Mouse (Mus musculus) spleen, adult 2 months (tissue): ENCODE measurements around the gene Chrnb1. TPM values are rescaled to one million over a fixed set of nuclear protein-coding genes. Genes with fewer than 3 reads are reported as not detected.

ENCODE experiments used
- DNase-seq, 2 experiments: peaks; one replicate each; pipeline versions ENCODE4 v3.0.0 to v3.0.0-alpha.2; 2012 to 2021; ENCODE audit warnings: low spot score in 2 of 2, low read depth in 1 of 2
- H3K27ac ChIP-seq: fragments of 200-500 bp; 2 replicates; pipeline ENCODE4 v1.5.1; 2012; ENCODE audit warnings: low read length, inconsistent platforms; ENCODE audit not compliant: insufficient read depth
- H3K27me3 ChIP-seq: fragments of 200-500 bp; 2 replicates; pipeline ENCODE4 v1.6.1; 2012; ENCODE audit warnings: mild to moderate bottlenecking, moderate library complexity, low read length, inconsistent platforms; ENCODE audit not compliant: control insufficient read depth, insufficient read depth
- H3K36me3 ChIP-seq: fragments of 200-500 bp; 2 replicates; pipeline ENCODE4 v1.6.1; 2012; ENCODE audit warnings: mild to moderate bottlenecking, low read length, inconsistent platforms; ENCODE audit not compliant: control insufficient read depth, insufficient read depth
- H3K4me1 ChIP-seq: fragments of 200-500 bp; 2 replicates; pipeline ENCODE4 v1.6.1; 2011; ENCODE audit warnings: inconsistent platforms; ENCODE audit not compliant: control insufficient read depth, insufficient read depth, insufficient read length
- H3K4me3 ChIP-seq: fragments of 200-500 bp; 2 replicates; pipeline ENCODE4 v1.5.1; 2011; ENCODE audit warnings: mild to moderate bottlenecking, inconsistent platforms; ENCODE audit not compliant: insufficient read depth, insufficient read length; ENCODE audit errors: extremely low read depth
- CTCF ChIP-seq: fragments of 200-500 bp; IDR thresholded peaks from 2 replicates; pipeline ENCODE4 v1.5.1; 2011; ENCODE audit warnings: mild to moderate bottlenecking, inconsistent platforms; ENCODE audit not compliant: insufficient read depth, insufficient read length, insufficient replicate concordance; ENCODE audit errors: extremely low read depth
- POLR2A ChIP-seq: fragments of 200-500 bp; IDR thresholded peaks from 2 replicates; pipeline ENCODE4 v1.6.1; 2011; ENCODE audit warnings: low read depth, low read length, inconsistent platforms
- WGBS: fragments of 180-500 bp; shearing (Covaris S2); methylation state at CpG from one replicate; pipeline ENCODE4 v1.1.7; 2018; 5-methylcytosine and 5-hydroxymethylcytosine counted together
- polyA plus RNA-seq: library from polyadenylated mRNA; depleted of rRNA; stranded (reverse); fragments of >200 nt; gene quantifications from 2 replicates; pipeline ENCODE4 v1.2.3, GENCODE M21; 2012; rRNA removed

Chrnb1 gene
- polyA plus RNA-seq, 1 experiment = 8.4 TPM

DNA sequence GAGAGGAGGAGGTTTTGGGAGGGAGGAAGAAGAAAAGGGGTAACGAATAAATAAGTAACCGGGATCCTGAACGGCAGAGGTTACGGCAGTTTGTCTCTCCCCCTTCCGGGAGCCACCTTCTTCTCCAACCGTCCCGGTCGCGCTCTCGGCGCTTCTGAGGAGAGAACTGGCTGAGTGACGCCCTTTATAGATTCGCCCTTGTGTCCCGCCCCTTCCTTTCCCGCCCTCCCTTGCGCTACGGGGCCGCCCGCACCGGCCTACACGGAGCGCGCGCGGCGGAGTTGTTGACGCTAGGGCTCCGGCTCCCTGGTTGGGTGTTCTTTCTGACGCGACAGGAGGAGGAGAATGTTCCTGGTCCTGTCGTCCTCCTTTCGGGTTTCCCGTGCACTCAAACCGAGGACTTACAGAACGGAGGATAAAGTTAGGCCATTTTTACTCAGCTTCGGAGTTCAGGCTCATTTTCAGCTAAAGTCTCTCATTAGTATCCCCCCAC, 37.2 kb downstream of the Chrnb1 start, which contains the start of gene Polr2a:
TSS of gene Polr2a (minus strand) at position 160 of the 493 bp plus-strand sequence.
- peak; percentile 94 to 96 for DNase-seq

DNA sequence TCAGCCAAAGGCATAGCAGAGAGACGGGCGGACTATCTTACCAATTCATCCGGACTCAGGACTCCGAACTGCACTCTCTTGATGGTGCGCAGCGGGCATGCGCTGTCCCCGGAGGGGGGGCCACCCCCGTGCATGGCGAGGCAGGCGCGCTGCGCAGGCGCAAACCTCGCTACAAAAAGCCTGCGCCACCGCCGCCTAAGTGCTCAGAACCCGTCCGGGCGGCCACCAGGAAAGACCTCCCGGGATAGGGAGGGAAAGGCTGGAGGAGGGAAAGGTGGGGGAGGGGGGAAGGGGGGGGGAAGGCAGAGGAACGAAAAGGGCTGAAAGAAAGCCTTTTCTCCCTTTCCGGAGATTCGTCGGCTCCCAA, 37.7 kb downstream of the Chrnb1 start:
- H3K4me1 ChIP-seq = peaks cover 14% of the 10 kb centered on the region; the same call in 1 of the 2 replicates
- H3K4me3 ChIP-seq = peak overlapping the region; percentile 67
- no peaks in the 10 kb centered on the region for H3K27me3 ChIP-seq
- TF ChIP-seq CTCF (no peak), POLR2A (no peak)
- H3K27ac ChIP-seq = peak overlapping the region; percentile 81
- DNase-seq = peak; percentile 89 to 96
- no peaks in the 10 kb centered on the region for H3K36me3 ChIP-seq
- under 1% methylated on average over 26 of the region's 26 CpGs for WGBS

More for the DNA sequence above, 37.2 kb downstream of the Chrnb1 start, which contains the start of gene Polr2a:
- Histone ChIP-seq H3K36me3 (no peaks in the 10 kb centered on the region), H3K27me3 (no peaks in the 10 kb centered on the region), H3K27ac (peak within 1 kb of the TSS; percentile 96), H3K4me1 (peaks cover 12% of the 10 kb centered on the region; the same call in 1 of the 2 replicates), H3K4me3 (peak within 1 kb of the TSS; percentile 67)
- TF ChIP-seq CTCF (no peak), POLR2A (peak; percentile 100)
- under 1% methylated on average over 36 of the region's 36 CpGs for WGBS

DNA sequence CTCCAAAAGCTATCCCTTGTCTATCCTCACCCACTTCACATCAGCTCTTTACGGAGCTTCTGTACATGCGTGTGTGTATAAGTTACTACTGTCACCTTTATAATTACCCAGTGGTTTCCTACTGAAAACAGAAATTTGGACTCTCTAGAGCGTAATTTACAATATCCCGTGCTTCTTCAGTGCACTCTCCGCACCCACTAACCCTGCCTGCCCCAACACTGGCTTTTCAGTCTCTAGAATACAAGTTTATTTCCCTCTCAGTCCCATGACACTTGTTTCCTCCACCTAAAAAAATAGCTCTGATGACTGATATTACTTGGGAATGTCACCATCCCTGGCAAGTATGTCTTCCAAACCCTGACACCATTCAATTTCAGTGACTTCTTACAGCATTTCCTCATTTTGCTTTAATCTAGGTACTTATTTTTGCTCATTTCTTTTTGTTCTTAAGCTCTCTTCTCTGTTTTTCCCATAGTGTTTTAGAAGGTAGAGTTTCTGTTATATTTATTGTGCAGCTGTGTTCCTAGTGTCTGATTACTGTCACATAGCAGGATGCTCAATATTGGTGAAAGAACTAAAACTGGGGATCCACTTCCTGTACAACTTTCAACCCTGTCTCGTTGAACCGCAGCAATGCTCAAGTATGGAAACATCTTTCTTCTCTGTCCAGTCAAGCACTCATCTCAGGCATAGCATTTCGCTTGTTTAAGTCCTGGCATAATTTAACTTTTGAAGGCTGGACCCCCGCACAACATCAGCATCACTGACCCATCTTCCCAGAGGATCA, 38.2 kb downstream of the Chrnb1 start:
- no peak for DNase-seq
- Histone ChIP-seq H3K36me3 (no peaks in the 10 kb centered on the region), H3K4me1 (peaks cover 17% of the 10 kb centered on the region; the same call in 1 of the 2 replicates), H3K27ac (peak overlapping the region; percentile 75), H3K4me3 (peak overlapping the region; percentile 67), H3K27me3 (no peaks in the 10 kb centered on the region)
- 41% methylated on average over 9 of the region's 9 CpGs for WGBS
- TF ChIP-seq POLR2A (no peak), CTCF (no peak)

DNA sequence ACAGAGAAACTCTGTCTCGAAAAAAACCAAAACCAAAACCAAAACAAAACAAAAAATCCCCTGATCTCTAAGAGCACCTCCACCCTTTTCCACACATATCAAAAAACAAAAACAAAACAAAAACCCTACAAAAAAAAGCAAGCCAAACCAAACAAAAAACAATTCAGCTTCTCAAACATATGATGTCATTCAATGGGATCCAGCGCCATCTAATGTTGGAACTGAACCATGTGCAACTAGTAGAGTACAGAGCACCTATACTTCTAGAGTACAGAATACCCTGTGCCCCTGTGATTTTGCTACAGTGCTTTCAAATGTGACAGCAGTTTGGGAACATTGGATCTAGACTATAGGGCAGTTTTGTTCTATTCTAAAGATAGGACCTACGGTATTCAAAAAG, 41.0 kb downstream of the Chrnb1 start:
- Histone ChIP-seq H3K27ac (no peak overlapping the region), H3K27me3 (no peaks in the 10 kb centered on the region), H3K36me3 (peaks cover 2% of the 10 kb centered on the region; the same call in 1 of the 2 replicates), H3K4me1 (peaks cover 18% of the 10 kb centered on the region; the same call in 1 of the 2 replicates), H3K4me3 (no peak overlapping the region)
- TF ChIP-seq CTCF (no peak), POLR2A (no peak)
- DNase-seq = peak in 1 of 2 experiments; percentile 51
- 47% methylated on average over 3 of the region's 3 CpGs for WGBS

DNA sequence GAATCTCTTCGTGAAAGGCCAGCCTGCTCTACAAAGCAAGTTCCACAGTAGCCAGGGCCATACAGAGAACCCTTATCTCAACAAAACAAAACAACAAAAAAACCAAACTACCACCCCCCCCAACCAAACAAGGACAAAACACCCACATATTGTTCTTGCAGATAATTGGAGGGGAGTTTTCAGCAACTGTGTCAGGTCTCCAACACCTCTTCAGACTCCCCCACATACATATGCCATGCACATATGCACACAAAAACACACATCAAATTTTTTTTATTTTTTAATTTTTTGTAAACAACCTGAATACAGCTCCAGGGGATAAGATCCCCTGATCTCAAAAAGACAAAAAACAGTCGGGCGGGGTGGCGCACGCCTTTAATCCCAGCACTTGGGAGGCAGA, 41.5 kb downstream of the Chrnb1 start:
- peaks cover 2% of the 10 kb centered on the region; the same call in 1 of the 2 replicates for H3K36me3 ChIP-seq
- TF ChIP-seq POLR2A = no peak
- no peak for TF ChIP-seq CTCF
- no peak overlapping the region for H3K4me3 ChIP-seq
- DNase-seq = no peak
- peaks cover 15% of the 10 kb centered on the region; the same call in 1 of the 2 replicates for H3K4me1 ChIP-seq
- 87% methylated on average over 5 of the region's 5 CpGs for WGBS
- no peaks in the 10 kb centered on the region for H3K27me3 ChIP-seq
- H3K27ac ChIP-seq = no peak overlapping the region

DNA sequence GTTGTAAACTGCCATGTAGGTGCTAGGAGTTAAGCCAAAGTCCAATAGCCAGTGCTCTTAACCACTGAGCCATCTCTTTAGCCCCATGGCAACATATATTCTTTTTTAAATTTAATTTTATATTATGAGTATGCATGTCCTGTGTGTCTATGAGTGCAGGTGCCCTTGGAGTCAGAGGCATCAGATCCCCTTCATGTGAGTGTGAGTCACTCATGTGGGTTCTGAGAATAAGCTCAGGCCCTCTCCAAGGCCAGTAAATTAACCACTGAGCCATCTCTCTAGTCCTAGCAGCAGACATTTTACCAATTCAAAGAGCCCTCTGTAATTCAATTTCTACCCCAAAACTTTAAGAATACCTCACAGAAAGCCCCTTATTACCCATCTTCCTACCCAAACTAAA, 43.1 kb downstream of the Chrnb1 start:
- Histone ChIP-seq H3K4me1 (peaks cover 15% of the 10 kb centered on the region; the same call in 1 of the 2 replicates), H3K36me3 (peaks cover 2% of the 10 kb centered on the region; the same call in 1 of the 2 replicates), H3K27me3 (no peaks in the 10 kb centered on the region), H3K27ac (no peak overlapping the region), H3K4me3 (no peak overlapping the region)
- TF ChIP-seq POLR2A = no peak
- TF ChIP-seq CTCF = no peak
- no peak for DNase-seq

DNA sequence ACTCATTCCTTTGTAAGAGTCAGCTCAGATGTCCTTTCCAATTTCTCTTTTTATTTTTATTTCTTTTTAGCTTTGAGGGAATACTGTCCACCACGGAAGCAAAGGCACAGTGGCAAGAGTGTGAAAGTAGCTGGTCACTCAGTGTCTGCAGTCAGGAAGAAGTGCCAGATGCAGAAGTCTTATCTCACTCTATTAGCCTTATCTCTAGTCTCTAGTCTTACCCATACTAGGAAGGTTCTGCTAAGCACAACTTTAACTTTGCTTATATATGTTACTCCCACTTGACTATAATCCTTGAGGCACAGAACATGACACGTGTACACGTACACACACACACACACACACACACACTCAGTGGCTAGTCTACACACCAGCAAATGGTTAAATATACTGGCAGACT, 44.1 kb downstream of the Chrnb1 start:
- peaks cover 11% of the 10 kb centered on the region; the same call in 1 of the 2 replicates for H3K4me1 ChIP-seq
- DNase-seq = no peak
- H3K4me3 ChIP-seq = no peak overlapping the region
- peaks cover 10% of the 10 kb centered on the region for H3K36me3 ChIP-seq
- H3K27ac ChIP-seq = no peak overlapping the region
- H3K27me3 ChIP-seq = no peaks in the 10 kb centered on the region
- TF ChIP-seq CTCF (no peak), POLR2A (no peak)
- WGBS = 69% methylated on average over 3 of the region's 3 CpGs

Other genes with a start within 250 kb of the Chrnb1 start
- gene Dnah2, start 246.8 kb downstream of the Chrnb1 start, polyA plus RNA-seq = 0.29 and 0.31 TPM in 2 replicates
- 1.1 and 1.2 TPM in 2 replicates for gene Efnb3, start 235.7 kb downstream of the Chrnb1 start, polyA plus RNA-seq
- 15.6 and 21.3 TPM in 2 replicates for gene Wrap53, start 215.7 kb downstream of the Chrnb1 start, polyA plus RNA-seq
- gene Trp53, start 215.6 kb downstream of the Chrnb1 start, polyA plus RNA-seq = 105 and 144 TPM in 2 replicates
- 10.7 and 11.2 TPM in 2 replicates for gene Atp1b2, start 190.0 kb downstream of the Chrnb1 start, polyA plus RNA-seq
- gene Shbg, start 178.0 kb downstream of the Chrnb1 start, polyA plus RNA-seq = not detected in 2 replicates
- 1.1 and 1.4 TPM in 2 replicates for gene Sat2, start 173.9 kb downstream of the Chrnb1 start, polyA plus RNA-seq
- 40.9 and 41.6 TPM in 2 replicates for gene Fxr2, start 163.0 kb downstream of the Chrnb1 start, polyA plus RNA-seq
- 0.09 and 0.35 TPM in 2 replicates for gene Sox15, start 140.6 kb downstream of the Chrnb1 start, polyA plus RNA-seq
- gene Mpdu1, start 133.3 kb downstream of the Chrnb1 start, polyA plus RNA-seq = 63.6 and 74.2 TPM in 2 replicates
- gene Cd68, start 129.8 kb downstream of the Chrnb1 start, polyA plus RNA-seq = 103 and 114 TPM in 2 replicates
- 172 and 196 TPM in 2 replicates for gene Eif4a1, start 123.5 kb downstream of the Chrnb1 start, polyA plus RNA-seq
- 32.6 and 36.1 TPM in 2 replicates for gene Senp3, start 113.9 kb downstream of the Chrnb1 start, polyA plus RNA-seq
- 4.6 and 4.9 TPM in 2 replicates for gene Tnfsf13, start 110.2 kb downstream of the Chrnb1 start, polyA plus RNA-seq
- 23.9 and 26.6 TPM in 2 replicates for gene Tnfsf12, start 100.1 kb downstream of the Chrnb1 start, polyA plus RNA-seq
- 4.8 and 5.0 TPM in 2 replicates for gene Tnfsfm13, start 99.8 kb downstream of the Chrnb1 start, polyA plus RNA-seq
- gene Polr2a, start 37.3 kb downstream of the Chrnb1 start, polyA plus RNA-seq = 43.8 and 45.4 TPM in 2 replicates
- not detected in 2 replicates for gene Slc35g3, start 34.0 kb downstream of the Chrnb1 start, polyA plus RNA-seq
- 28.4 and 37.0 TPM in 2 replicates for gene Zbtb4, start 30.0 kb downstream of the Chrnb1 start, polyA plus RNA-seq
- 1.1 and 1.2 TPM in 2 replicates for gene Fgf11, start 5.9 kb upstream of the Chrnb1 start, polyA plus RNA-seq
- gene Tmem102, start 9.7 kb upstream of the Chrnb1 start, polyA plus RNA-seq = 0.23 and 0.31 TPM in 2 replicates
- gene Gm39566, start 19.4 kb upstream of the Chrnb1 start, polyA plus RNA-seq = not detected in 2 replicates
- not detected in 2 replicates for gene Spem2, start 22.5 kb upstream of the Chrnb1 start, polyA plus RNA-seq
- gene Spem1, start 26.2 kb upstream of the Chrnb1 start, polyA plus RNA-seq = not detected in 2 replicates
- 9.1 and 10.2 TPM in 2 replicates for gene Nlgn2, start 41.8 kb upstream of the Chrnb1 start, polyA plus RNA-seq
- gene Tmem256, start 42.6 kb upstream of the Chrnb1 start, polyA plus RNA-seq = 93.7 and 99.0 TPM in 2 replicates
- 35.4 and 44.3 TPM in 2 replicates for gene Plscr3, start 50.4 kb upstream of the Chrnb1 start, polyA plus RNA-seq
- gene Tnk1, start 62.8 kb upstream of the Chrnb1 start, polyA plus RNA-seq = 0.85 and 1.2 TPM in 2 replicates
- not detected in 2 replicates for gene Tmem95, start 82.1 kb upstream of the Chrnb1 start, polyA plus RNA-seq
- gene Kctd11, start 85.5 kb upstream of the Chrnb1 start, polyA plus RNA-seq = 3.6 TPM in 2 replicates
- gene Acap1, start 99.6 kb upstream of the Chrnb1 start, polyA plus RNA-seq = 142 and 162 TPM in 2 replicates
- 0.48 and 0.51 TPM in 2 replicates for gene 2810408A11Rik, start 105.0 kb upstream of the Chrnb1 start, polyA plus RNA-seq
- gene Neurl4, start 105.1 kb upstream of the Chrnb1 start, polyA plus RNA-seq = 43.3 and 45.2 TPM in 2 replicates
- gene Gps2, start 117.9 kb upstream of the Chrnb1 start, polyA plus RNA-seq = 119 and 145 TPM in 2 replicates
- gene Eif5a, start 126.0 kb upstream of the Chrnb1 start, polyA plus RNA-seq = 219 and 257 TPM in 2 replicates
- 0.36 TPM in 2 replicates for gene Ybx2, start 139.9 kb upstream of the Chrnb1 start, polyA plus RNA-seq
- 6.1 and 6.2 TPM in 2 replicates for gene Slc2a4, start 152.2 kb upstream of the Chrnb1 start, polyA plus RNA-seq
- gene Cldn7, start 168.8 kb upstream of the Chrnb1 start, polyA plus RNA-seq = 1.2 and 2.0 TPM in 2 replicates
- 75.8 and 87.9 TPM in 2 replicates for gene Ctdnep1, start 185.2 kb upstream of the Chrnb1 start, polyA plus RNA-seq
- gene Elp5, start 186.6 kb upstream of the Chrnb1 start, polyA plus RNA-seq = 32.5 and 33.3 TPM in 2 replicates
- 235 and 251 TPM in 2 replicates for gene Gabarap, start 195.2 kb upstream of the Chrnb1 start, polyA plus RNA-seq
- gene Phf23, start 199.8 kb upstream of the Chrnb1 start, polyA plus RNA-seq = 13.8 and 21.4 TPM in 2 replicates
- gene Dvl2, start 204.7 kb upstream of the Chrnb1 start, polyA plus RNA-seq = 21.4 and 22.3 TPM in 2 replicates
- gene Acadvl, start 219.5 kb upstream of the Chrnb1 start, polyA plus RNA-seq = 29.5 and 37.0 TPM in 2 replicates
- 10.3 and 13.3 TPM in 2 replicates for gene Dlg4, start 221.0 kb upstream of the Chrnb1 start, polyA plus RNA-seq